Mouse (Mus musculus): ENCODE results near the gene Tecpr2. TPM values are rescaled to one million over a fixed set of nuclear protein-coding genes. Genes with fewer than 3 reads are reported as not detected.

Gene Tecpr2
- total RNA-seq, 2 experiments from 2014 or later, result 51.4 TPM

DNA sequence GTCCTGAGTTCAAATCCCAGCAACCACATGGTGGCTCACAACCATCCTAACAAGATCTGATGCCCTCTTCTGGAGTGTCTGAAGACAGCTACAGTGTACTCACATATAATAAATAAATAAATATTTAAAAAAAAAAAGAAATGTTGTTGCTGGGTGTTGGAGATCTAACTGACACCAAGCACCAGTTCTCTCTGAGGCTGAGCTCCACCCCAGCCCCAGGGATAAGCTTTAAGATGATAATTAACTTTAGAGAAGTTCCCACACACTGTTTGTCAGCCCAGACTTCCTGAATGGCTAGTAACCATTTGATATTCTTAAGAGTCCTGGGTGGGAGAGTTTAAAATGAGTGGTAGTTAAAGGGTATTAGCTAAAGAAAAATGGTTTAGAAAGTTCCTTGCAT is 28.8 kb upstream of the Tecpr2 start:
- no peak for DNase-seq (ENCODE audit: low spot score in 2 of 2)
- intact Hi-C loops (cut with DNase I), result no loop called here

GRCm38 (mm10) chr12:110861256-110861655 is 27.8 kb upstream of the Tecpr2 start:
- no peak for DNase-seq (ENCODE audit: low spot score in 2 of 2)
- intact Hi-C loops (cut with DNase I), result no loop called here

DNA sequence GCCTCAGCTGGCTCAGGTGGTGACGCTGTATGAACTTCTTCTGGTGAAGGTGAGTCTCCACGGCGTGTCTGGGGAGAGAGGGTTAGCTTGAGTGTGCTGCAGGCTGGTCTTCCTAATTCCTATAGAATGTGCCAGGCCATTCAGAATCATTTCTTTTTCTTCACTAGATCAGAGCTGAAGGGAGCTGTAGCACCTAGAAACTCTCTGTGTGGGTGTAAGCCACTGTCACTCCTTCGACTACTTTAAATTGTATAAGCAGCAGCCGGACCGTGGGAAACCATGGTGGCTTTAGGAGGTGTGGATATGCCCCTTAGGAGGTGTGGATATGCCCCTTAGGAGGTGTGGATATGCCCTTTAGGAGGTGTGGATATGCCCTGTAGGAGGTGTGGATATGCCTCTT is 25.1 kb upstream of the Tecpr2 start:
- intact Hi-C loops (cut with DNase I), result no loop called here
- DNase-seq (ENCODE audit: low spot score in 2 of 2), result no peak

- DNase-seq (ENCODE audit: low spot score in 2 of 2), result no peak
- intact Hi-C loops (cut with DNase I), result no loop called here
Observed at GRCm38 (mm10) chr12:110865571-110865970, 23.5 kb upstream of the Tecpr2 start.

- intact Hi-C loops (cut with DNase I), result no loop called here
Observed at GRCm38 (mm10) chr12:110865989-110866388, 23.1 kb upstream of the Tecpr2 start.

DNA sequence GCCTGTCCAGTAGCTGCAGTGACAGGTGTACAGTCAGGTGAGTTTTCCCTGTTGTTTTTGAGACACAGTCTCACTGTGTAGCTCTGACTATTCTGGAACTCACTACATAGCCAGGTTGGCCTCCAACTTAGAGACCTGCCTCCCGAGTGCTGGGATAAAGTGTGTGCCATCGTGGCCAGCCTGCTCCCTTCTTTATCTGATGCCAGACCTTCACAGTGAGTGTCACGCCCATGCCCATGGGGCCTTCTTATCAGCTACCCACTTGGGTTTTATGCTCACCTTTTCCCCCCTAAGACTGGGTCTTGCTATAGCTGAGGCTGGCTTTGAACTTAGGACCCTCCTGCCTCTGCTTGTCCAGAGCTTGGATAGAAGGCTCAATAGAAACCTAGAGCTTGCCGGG is 19.0 kb upstream of the Tecpr2 start:
- intact Hi-C loops (cut with DNase I), result no loop called here

More at GRCm38 (mm10) chr12:110865989-110866388, 23.1 kb upstream of the Tecpr2 start:
- DNase-seq (ENCODE audit: low spot score in 2 of 2), result no peak

DNA sequence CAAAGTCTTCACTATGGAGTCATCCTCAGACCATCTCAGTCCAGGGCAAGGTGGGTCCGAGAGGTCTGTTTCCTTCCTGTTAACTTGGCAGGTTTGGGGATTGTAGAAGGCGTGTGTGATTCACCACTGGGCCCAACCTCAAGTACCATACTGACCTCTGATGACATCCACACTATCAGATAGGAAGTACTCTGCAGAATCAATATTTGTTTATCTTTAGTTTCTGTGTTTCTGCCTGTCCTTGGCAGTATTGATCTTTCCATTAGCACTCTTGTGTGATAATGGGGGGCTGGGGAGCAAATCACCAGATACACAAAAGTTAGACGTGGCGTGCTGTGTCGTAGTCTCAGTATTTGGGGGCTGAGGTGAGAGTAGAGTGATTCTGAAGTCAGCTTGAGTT is 17.8 kb upstream of the Tecpr2 start:
- intact Hi-C loops (cut with DNase I), result no loop called here
- DNase-seq (ENCODE audit: low spot score in 2 of 2), result no peak

More for the DNA sequence above, 19.0 kb upstream of the Tecpr2 start:
- no peak for DNase-seq (ENCODE audit: low spot score in 2 of 2)

GRCm38 (mm10) chr12:110875351-110875750 is 13.7 kb upstream of the Tecpr2 start:
- intact Hi-C loops (cut with DNase I), result no loop called here
- DNase-seq (ENCODE audit: low spot score in 2 of 2), result no peak

- DNase-seq (ENCODE audit: low spot score in 2 of 2), result no peak
- intact Hi-C loops (cut with DNase I), result no loop called here
Observed at GRCm38 (mm10) chr12:110882291-110882690, 6.8 kb upstream of the Tecpr2 start.

- DNase-seq (ENCODE audit: low spot score in 2 of 2), result no peak
- intact Hi-C loops (cut with DNase I), result no loop called here
Observed at GRCm38 (mm10) chr12:110885251-110885650, 3.8 kb upstream of the Tecpr2 start.

DNA sequence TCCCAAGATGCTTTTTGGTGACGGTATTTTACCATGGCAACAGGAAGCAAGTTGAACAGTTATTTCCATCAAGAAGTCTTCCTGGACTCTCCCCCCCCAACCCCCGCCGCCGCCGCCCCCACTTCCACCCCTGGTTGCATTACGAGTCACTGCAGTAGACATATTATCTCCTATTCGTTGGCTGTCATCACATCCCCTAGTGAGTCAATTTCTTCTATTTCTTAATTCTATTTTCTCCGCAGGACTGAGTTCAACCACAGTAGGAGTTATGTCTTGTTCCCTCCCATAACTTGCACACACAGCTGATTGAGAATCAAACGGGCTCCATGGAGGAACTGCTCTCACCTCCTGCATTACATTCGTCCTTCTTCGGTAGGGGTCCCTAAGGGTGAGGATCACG is 958 bp upstream of the Tecpr2 start:
- intact Hi-C loops (cut with DNase I), result loop anchor here (2.0 kb wide), 1 partner anchor 21 kb away; no protein-coding TSS in a partner anchor
- no peak for DNase-seq (ENCODE audit: low spot score in 2 of 2)

DNA sequence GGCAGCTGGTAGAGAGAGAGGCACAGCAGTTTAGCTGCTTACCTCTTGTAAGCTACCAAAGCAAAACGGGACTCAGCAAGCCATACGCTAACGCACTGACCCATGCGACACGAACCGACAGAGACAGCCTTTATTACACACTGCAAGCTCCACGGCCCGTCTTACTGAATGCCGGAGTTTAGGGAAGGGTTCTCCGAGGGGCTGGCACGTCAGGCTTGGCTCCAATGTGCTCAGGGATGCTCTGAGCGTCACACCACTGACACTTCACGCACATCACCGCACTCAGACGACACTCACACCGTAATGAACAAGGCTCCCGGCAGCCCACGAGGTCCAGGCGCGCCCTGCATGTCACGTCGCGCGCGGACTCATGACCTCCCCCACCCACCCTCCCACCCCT is 458 bp upstream of the Tecpr2 start:
- intact Hi-C loops (cut with DNase I), result loop anchor here (2.0 kb wide), 1 partner anchor 20 kb away; no protein-coding TSS in a partner anchor
- no peak for DNase-seq (ENCODE audit: low spot score in 2 of 2)

DNA sequence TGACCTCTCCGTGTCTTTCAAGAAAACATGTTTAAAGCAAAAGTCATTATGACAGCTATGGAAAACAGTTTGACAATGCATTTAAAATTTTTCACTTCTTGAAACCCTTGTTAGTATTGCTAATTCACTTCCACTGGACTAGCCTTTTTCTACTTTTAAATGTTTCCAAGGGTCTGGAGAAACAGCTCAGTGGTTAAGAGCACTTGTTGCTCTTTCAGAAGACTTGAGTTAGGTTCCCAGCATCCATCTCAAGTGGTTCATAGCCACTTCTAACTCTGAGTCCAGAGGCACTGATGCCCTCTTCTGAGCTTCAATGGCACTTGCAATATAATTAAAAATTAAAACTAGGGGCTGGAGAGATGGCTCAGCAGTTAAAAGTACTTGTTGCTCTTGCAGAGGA is 2.8 kb downstream of the Tecpr2 start:
- intact Hi-C loops (cut with DNase I), result no loop called here
- DNase-seq (ENCODE audit: low spot score in 2 of 2), result no peak

DNA sequence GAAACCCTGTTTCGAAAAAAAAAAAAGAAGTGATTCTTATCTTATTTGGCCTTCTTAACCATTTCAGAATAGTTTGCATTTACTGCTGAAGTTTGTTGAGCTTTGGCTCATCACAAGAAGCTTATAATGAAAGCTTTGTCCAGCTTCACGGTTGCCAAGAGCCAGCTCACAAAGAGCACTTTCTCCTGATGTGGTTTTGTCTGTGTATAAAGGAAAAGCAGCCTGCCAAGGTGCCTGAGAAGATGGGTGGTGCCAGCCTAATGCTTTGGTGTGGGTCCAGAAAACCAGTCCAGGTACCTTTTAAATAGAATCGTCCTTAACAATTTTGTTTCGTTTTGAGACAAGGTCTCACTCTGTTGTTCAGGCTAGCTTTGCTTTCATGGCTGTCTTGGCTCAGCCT is 13.0 kb downstream of the Tecpr2 start:
- intact Hi-C loops (cut with DNase I), result no loop called here
- no peak for DNase-seq (ENCODE audit: low spot score in 2 of 2)

GRCm38 (mm10) chr12:110903536-110903935 is 14.5 kb downstream of the Tecpr2 start:
- intact Hi-C loops (cut with DNase I), result no loop called here
- DNase-seq (ENCODE audit: low spot score in 2 of 2), result no peak

- intact Hi-C loops (cut with DNase I), result loop anchor here (2.0 kb wide), 1 partner anchor 19 kb away; the partner anchor contains the start of genes Cinp and Tecpr2
Observed at GRCm38 (mm10) chr12:110907845-110908244, 18.8 kb downstream of the Tecpr2 start.

GRCm38 (mm10) chr12:110909962-110910361 is 20.9 kb downstream of the Tecpr2 start:
- no peak for DNase-seq (ENCODE audit: low spot score in 2 of 2)
- intact Hi-C loops (cut with DNase I), result loop anchor here (2.0 kb wide), 1 partner anchor 21 kb away; the partner anchor contains the start of genes Cinp and Tecpr2

More at GRCm38 (mm10) chr12:110907845-110908244, 18.8 kb downstream of the Tecpr2 start:
- DNase-seq (ENCODE audit: low spot score in 2 of 2), result no peak

- DNase-seq (ENCODE audit: low spot score in 2 of 2), result no peak
Observed at GRCm38 (mm10) chr12:110915761-110916160, 26.7 kb downstream of the Tecpr2 start.

GRCm38 (mm10) chr12:110920254-110920653 is 31.2 kb downstream of the Tecpr2 start:
- intact Hi-C loops (cut with DNase I), result no loop called here
- DNase-seq (ENCODE audit: low spot score in 2 of 2), result no peak

More at GRCm38 (mm10) chr12:110915761-110916160, 26.7 kb downstream of the Tecpr2 start:
- intact Hi-C loops (cut with DNase I), result no loop called here

- DNase-seq (ENCODE audit: low spot score in 2 of 2), result no peak
- intact Hi-C loops (cut with DNase I), result no loop called here
Observed at GRCm38 (mm10) chr12:110921572-110921971, 32.5 kb downstream of the Tecpr2 start.

- intact Hi-C loops (cut with DNase I), result no loop called here
- peak in 1 of 2 experiments; percentile 52 for DNase-seq (ENCODE audit: low spot score in 2 of 2)
Observed at GRCm38 (mm10) chr12:110932820-110933219, 43.8 kb downstream of the Tecpr2 start.

Data from left cerebral cortex, postnatal 36 days (tissue).